Mouse (Mus musculus) CH12.LX (cell line): ENCODE data around the gene Glp1r. TPM values are rescaled to one million over a fixed set of nuclear protein-coding genes. Genes with fewer than 3 reads are reported as not detected.

Source experiments
- DNase-seq: peaks from one replicate; pipeline ENCODE4 v3.0.0-alpha.2; 2013; ENCODE audit errors: extremely low read depth
- H3K27ac ChIP-seq: 2 replicates; pipeline ENCODE4 v1.5.1; 2012; ENCODE audit warnings: low read depth, mild to moderate bottlenecking, control low read depth, moderate library complexity; ENCODE audit not compliant: insufficient read depth
- H3K27me3 ChIP-seq: replicated peaks from 2 replicates; pipeline ENCODE3; 2012; ENCODE audit warnings: inconsistent platforms
- H3K36me3 ChIP-seq, 2 experiments: replicated peaks in 1 of 2; 2 replicates each; pipeline versions ENCODE3 to v1.6.1; 2012; ENCODE audit warnings: inconsistent platforms in 1 of 2, low read length in 1 of 2, mild to moderate bottlenecking in 1 of 2, mixed read lengths in 1 of 2, moderate library complexity in 1 of 2; ENCODE audit not compliant: control insufficient read depth in 1 of 2, insufficient read depth in 1 of 2
- H3K4me1 ChIP-seq, 2 experiments: 2 replicates each; pipeline ENCODE4 v1.6.1; 2012; ENCODE audit warnings: inconsistent platforms in 1 of 2, moderate library complexity in 1 of 2; ENCODE audit not compliant: insufficient read depth in 2 of 2, control insufficient read depth in 1 of 2
- H3K4me2 ChIP-seq: 2 replicates; pipeline ENCODE4 v1.6.1; 2012; ENCODE audit warnings: low read depth, mild to moderate bottlenecking, control low read depth; ENCODE audit not compliant: poor library complexity, insufficient read depth, severe bottlenecking
- H3K4me3 ChIP-seq, 3 experiments: fragments of 150-350 bp in 1 of 3; sonication (generic) in 1 of 3; replicated peaks in 1 of 3; 2 replicates each; pipeline versions ENCODE3 to v1.5.1; 2011 to 2012; ENCODE audit warnings: low read depth in 2 of 3, low read length in 2 of 3, mild to moderate bottlenecking in 2 of 3, moderate library complexity in 2 of 3, control low read depth in 1 of 3, improper control_type of control experiment in 1 of 3, inconsistent platforms in 1 of 3, mixed read lengths in 1 of 3; ENCODE audit not compliant: poor library complexity in 1 of 3
- H3K79me2 ChIP-seq: replicated peaks from 2 replicates; pipeline ENCODE4 v1.6.1; 2012; ENCODE audit warnings: mild to moderate bottlenecking, moderate library complexity; ENCODE audit not compliant: control insufficient read depth, poor library complexity, insufficient read depth, severe bottlenecking; ENCODE audit errors: extremely low read depth
- H3K9ac ChIP-seq: 2 replicates; pipeline ENCODE4 v1.6.1; 2012; ENCODE audit warnings: low read depth, mild to moderate bottlenecking, control low read depth, moderate library complexity; ENCODE audit not compliant: insufficient read depth
- H3K9me3 ChIP-seq: replicated peaks from 2 replicates; pipeline ENCODE3; 2012; ENCODE audit warnings: low read length, inconsistent platforms, mixed read lengths
- CHD1 ChIP-seq: IDR thresholded peaks from 2 replicates; pipeline ENCODE4 v1.6.1; 2012; ENCODE audit warnings: low read depth, low read length, improper control_type of control experiment, inconsistent platforms
- CTCF ChIP-seq, 2 experiments: IDR thresholded peaks in 1 of 2; conservative IDR thresholded peaks in 1 of 2; 2 replicates each; pipeline ENCODE4 v1.5.1; 2011 to 2012; ENCODE audit warnings: low read depth in 2 of 2, low read length in 2 of 2, improper control_type of control experiment in 1 of 2, inconsistent platforms in 1 of 2, mild to moderate bottlenecking in 1 of 2, moderate library complexity in 1 of 2
- ELF1 ChIP-seq: IDR thresholded peaks from 2 replicates; pipeline ENCODE4 v1.6.1; 2014; ENCODE audit warnings: low read depth, mild to moderate bottlenecking, inconsistent platforms, low read length, improper control_type of control experiment
- EP300 ChIP-seq: IDR thresholded peaks from 2 replicates; pipeline ENCODE4 v1.6.1; 2011; ENCODE audit warnings: low read length, improper control_type of control experiment
- ETS1 ChIP-seq: conservative IDR thresholded peaks from 2 replicates; pipeline ENCODE4 v1.6.1; 2012; ENCODE audit warnings: low read depth, mild to moderate bottlenecking, inconsistent platforms, low read length, improper control_type of control experiment, moderate library complexity
- JUN ChIP-seq: IDR thresholded peaks from 2 replicates; pipeline ENCODE4 v1.6.1; 2011; ENCODE audit warnings: low read depth, mild to moderate bottlenecking, low read length, improper control_type of control experiment, moderate library complexity; ENCODE audit not compliant: insufficient read depth
- JUND ChIP-seq: conservative IDR thresholded peaks from 2 replicates; pipeline ENCODE4 v1.6.1; 2011; ENCODE audit warnings: low read depth, low read length, improper control_type of control experiment
- MAX ChIP-seq: IDR thresholded peaks from 2 replicates; pipeline ENCODE4 v1.6.1; 2011; ENCODE audit warnings: low read length, improper control_type of control experiment
- MAZ ChIP-seq: IDR thresholded peaks from 2 replicates; pipeline ENCODE4 v1.6.1; 2012; ENCODE audit warnings: low read depth, mild to moderate bottlenecking, inconsistent platforms, low read length, improper control_type of control experiment, moderate library complexity
- MEF2A ChIP-seq: IDR thresholded peaks from 2 replicates; pipeline ENCODE4 v1.6.1; 2014; ENCODE audit warnings: low read depth, mild to moderate bottlenecking, inconsistent platforms, low read length, improper control_type of control experiment, borderline replicate concordance
- MXI1 ChIP-seq: IDR thresholded peaks from 2 replicates; pipeline ENCODE4 v1.6.1; 2011; ENCODE audit warnings: mild to moderate bottlenecking, low read depth, low read length, improper control_type of control experiment
- MYC ChIP-seq: IDR thresholded peaks from 2 replicates; pipeline ENCODE4 v1.6.1; 2011; ENCODE audit warnings: low read depth, mild to moderate bottlenecking, improper control_type of control experiment, low read length
- PAX5 ChIP-seq: IDR thresholded peaks from 2 replicates; pipeline ENCODE4 v1.6.1; 2012; ENCODE audit warnings: low read length, inconsistent platforms, mixed read lengths
- POLR2A ChIP-seq: IDR thresholded peaks from 2 replicates; pipeline ENCODE4 v1.6.1; 2011; ENCODE audit warnings: low read depth, mild to moderate bottlenecking, improper control_type of control experiment, low read length
- POLR2AphosphoS2 ChIP-seq: IDR thresholded peaks from 2 replicates; pipeline ENCODE4 v1.6.1; 2011; ENCODE audit warnings: low read depth, low read length, improper control_type of control experiment
- RCOR1 ChIP-seq: conservative IDR thresholded peaks from 2 replicates; pipeline ENCODE4 v1.6.1; 2012; ENCODE audit warnings: low read depth, mild to moderate bottlenecking, inconsistent platforms, low read length, improper control_type of control experiment
- SIN3A ChIP-seq: IDR thresholded peaks from 2 replicates; pipeline ENCODE4 v1.6.1; 2012; ENCODE audit warnings: low read length, improper control_type of control experiment, inconsistent platforms
- SMC3 ChIP-seq: IDR thresholded peaks from 2 replicates; pipeline ENCODE4 v1.6.1; 2011; ENCODE audit warnings: low read depth, low read length, improper control_type of control experiment
- TBP ChIP-seq: conservative IDR thresholded peaks from 2 replicates; pipeline ENCODE4 v1.6.1; 2011; ENCODE audit warnings: low read depth, low read length, improper control_type of control experiment
- UBTF ChIP-seq: IDR thresholded peaks from 2 replicates; pipeline ENCODE4 v1.6.1; 2012; ENCODE audit warnings: low read depth, mild to moderate bottlenecking, inconsistent platforms, low read length, improper control_type of control experiment, moderate library complexity
- ZC3H11A ChIP-seq: IDR thresholded peaks from 2 replicates; pipeline ENCODE4 v1.6.1; 2012; ENCODE audit warnings: low read depth, mild to moderate bottlenecking, inconsistent platforms, low read length, improper control_type of control experiment
- ZKSCAN1 ChIP-seq: IDR thresholded peaks from 2 replicates; pipeline ENCODE4 v1.6.1; 2012; ENCODE audit warnings: low read depth, inconsistent platforms, low read length, improper control_type of control experiment, borderline replicate concordance
- ZMIZ1 ChIP-seq: IDR thresholded peaks from 2 replicates; pipeline ENCODE4 v1.6.1; 2012; ENCODE audit warnings: low read depth, mild to moderate bottlenecking, inconsistent platforms, low read length, improper control_type of control experiment
- dilution Hi-C: fragments of 300-500 bp; cut with MboI; formaldehyde crosslinking; loops from 2 replicates; pipeline ENCODE4 v1.14.3; 2020; ENCODE audit warnings: low sequenced_read_pairs; ENCODE audit not compliant: extremely low pct_unique_long_range_greater_than_20kb, extremely low pct_ligation_motif_present
- in situ Hi-C: fragments of 300-500 bp; cut with MboI; formaldehyde crosslinking; loops from 3 replicates; pipeline ENCODE4 v1.14.3; 2019; ENCODE audit warnings: low sequenced_read_pairs, low pct_ligation_motif_present, low pct_unique_long_range_greater_than_20kb, mixed read lengths
- polyA plus RNA-seq: library from polyadenylated mRNA; unstranded; fragments of >175 nt; gene quantifications from 2 replicates; pipeline ENCODE4 v1.2.1, GENCODE M21; 2012; ENCODE audit warnings: low read depth; ENCODE audit not compliant: insufficient read length
- total RNA-seq, 2 experiments: library from RNA; depleted of rRNA; stranded (reverse); fragments of 300-350 nt in 1 of 2; fragments of >200 nt in 1 of 2; gene quantifications; 2 replicates each; pipeline ENCODE4 v1.2.3; 2012 to 2014

The Glp1r gene
- total and polyA plus RNA-seq, 3 experiments: 0.04 TPM; not detected in 2

DNA sequence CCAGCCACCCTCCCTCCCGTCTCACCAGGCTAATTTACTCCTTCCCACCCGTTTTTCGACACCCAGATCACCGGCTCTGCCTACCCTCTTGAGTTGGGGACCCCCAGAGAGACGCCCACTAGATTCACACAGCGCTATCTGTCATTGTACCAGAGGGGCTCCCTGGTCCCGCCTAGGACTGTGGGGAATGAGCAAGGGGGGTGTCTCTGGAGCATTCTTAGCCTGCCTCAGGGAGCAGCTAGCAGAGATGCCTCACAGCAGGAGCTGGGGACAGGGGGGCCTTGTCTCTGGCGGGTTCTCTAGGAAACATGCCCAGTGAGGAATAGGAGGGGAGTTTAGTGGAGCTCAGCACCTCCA is 10.1 kb downstream of the Glp1r start:
- no peaks in the 10 kb centered on the region for H3K36me3 ChIP-seq
- no peaks in the 10 kb centered on the region for H3K79me2 ChIP-seq
- H3K9me3 ChIP-seq: peaks cover 5% of the 10 kb centered on the region
- H3K27ac ChIP-seq: no peak overlapping the region
- TF ChIP-seq UBTF (no peak), JUN (no peak), CHD1 (no peak), MEF2A (no peak), EP300 (no peak), POLR2A (no peak), ETS1 (no peak), SMC3 (no peak), JUND (no peak), MYC (no peak), ZKSCAN1 (no peak), RCOR1 (no peak), ZMIZ1 (no peak)
- H3K4me1 ChIP-seq: no peaks in the 10 kb centered on the region
- in situ Hi-C loops: no loop called here
- peaks cover 37% of the 10 kb centered on the region for H3K27me3 ChIP-seq
- dilution Hi-C loops: loop anchor here (25.0 kb wide), 1 partner anchor 449 kb away; no protein-coding TSS in a partner anchor
- no peak overlapping the region for H3K4me3 ChIP-seq
- no peak overlapping the region for H3K9ac ChIP-seq
- H3K4me2 ChIP-seq: no peak overlapping the region
- DNase-seq: no peak

- Histone ChIP-seq H3K9ac (no peak overlapping the region), H3K4me2 (no peak overlapping the region), H3K27me3 (peaks cover 31% of the 10 kb centered on the region), H3K4me3 (no peak overlapping the region), H3K79me2 (no peaks in the 10 kb centered on the region), H3K27ac (no peak overlapping the region), H3K4me1 (no peaks in the 10 kb centered on the region), H3K9me3 (peaks cover 5% of the 10 kb centered on the region), H3K36me3 (no peaks in the 10 kb centered on the region)
- dilution Hi-C loops: loop anchor here (25.0 kb wide), 1 partner anchor 450 kb away; no protein-coding TSS in a partner anchor
- in situ Hi-C loops: no loop called here
- no peak for TF ChIP-seq MXI1
- TF ChIP-seq MAX: no peak
- TF ChIP-seq JUND: no peak
- TF ChIP-seq ZC3H11A: no peak
- TF ChIP-seq PAX5: no peak
- no peak for TF ChIP-seq ELF1
- TF ChIP-seq ZMIZ1: no peak
- TF ChIP-seq SIN3A: no peak
- no peak for TF ChIP-seq MAZ
- no peak for TF ChIP-seq CHD1
- TF ChIP-seq TBP: no peak
- no peak for TF ChIP-seq POLR2AphosphoS2
- TF ChIP-seq CTCF (conservative IDR thresholded peaks at IDR 0.05 in 1 of 2, IDR thresholded peaks at IDR 0.05 in 1 of 2; ENCODE audit: low read depth in 2 of 2, low read length in 2 of 2): no peak
- no peak for TF ChIP-seq ZKSCAN1
- no peak for DNase-seq
These were observed 10.9 kb downstream of the Glp1r start for GRCm38 (mm10) chr17:30912536-30912935.
